Mouse (Mus musculus) limb, embryonic 14.5 days (tissue): ENCODE measurements around the gene Cmah. TPM values are rescaled to one million over a fixed set of nuclear protein-coding genes. Genes with fewer than 3 reads are reported as not detected.

Experiments used
- ATAC-seq: fragments of 200-750 bp; cut with Nextera tagmentation; 2 replicates; pipeline ENCODE4 v1.8.0; 2017; ENCODE audit warnings: low read depth, moderate number of reproducible peaks, moderate TSS enrichment; ENCODE audit not compliant: low FRiP score
- DNase-seq: peaks from one replicate; pipeline ENCODE4 v3.0.0-alpha.2; 2015; ENCODE audit warnings: low spot score
- H3K27ac ChIP-seq: fragments of 300-500 bp; sonication (generic); replicated peaks from 2 replicates; pipeline ENCODE4 v1.5.1; 2014; ENCODE audit warnings: low read depth, mild to moderate bottlenecking, low read length, moderate library complexity, mixed read lengths
- H3K27me3 ChIP-seq: fragments of 300-500 bp; sonication (generic); 2 replicates; pipeline ENCODE4 v1.6.1; 2014; ENCODE audit warnings: low read length, mixed read lengths; ENCODE audit not compliant: control insufficient read depth, insufficient read depth
- H3K36me3 ChIP-seq: fragments of 300-500 bp; sonication (generic); 2 replicates; pipeline ENCODE4 v1.6.1; 2014; ENCODE audit warnings: mild to moderate bottlenecking, low read length, moderate library complexity, mixed read lengths; ENCODE audit not compliant: control insufficient read depth, insufficient read depth
- H3K4me1 ChIP-seq: fragments of 300-500 bp; sonication (generic); 2 replicates; pipeline ENCODE4 v1.6.1; 2014; ENCODE audit warnings: antibody characterized with exemption, low read length, mixed read lengths; ENCODE audit not compliant: control insufficient read depth, insufficient read depth
- H3K4me2 ChIP-seq: fragments of 300-500 bp; sonication (generic); replicated peaks from 2 replicates; pipeline ENCODE4 v1.6.1; 2014; ENCODE audit warnings: low read depth, mild to moderate bottlenecking, low read length, moderate library complexity; ENCODE audit not compliant: severe bottlenecking
- H3K4me3 ChIP-seq: fragments of 300-500 bp; sonication (generic); replicated peaks from 2 replicates; pipeline ENCODE4 v1.5.1; 2014; ENCODE audit warnings: low read length
- H3K9ac ChIP-seq: fragments of 300-500 bp; sonication (generic); 2 replicates; pipeline ENCODE4 v1.6.1; 2014; ENCODE audit warnings: mild to moderate bottlenecking, low read depth, low read length, moderate library complexity; ENCODE audit not compliant: severe bottlenecking
- H3K9me3 ChIP-seq: fragments of 300-500 bp; sonication (generic); 2 replicates; pipeline ENCODE4 v1.6.1; 2016; ENCODE audit warnings: low read length; ENCODE audit not compliant: control insufficient read depth
- POLR2A ChIP-seq: fragments of 200-500 bp; IDR thresholded peaks from 2 replicates; pipeline ENCODE4 v1.8.0; 2012; ENCODE audit warnings: inconsistent platforms, mild to moderate bottlenecking, moderate library complexity, borderline replicate concordance; ENCODE audit not compliant: insufficient read depth, insufficient read length; ENCODE audit errors: extremely low read depth
- WGBS: fragments of 180-500 bp; shearing (Covaris S2); extraction: QIAGEN DNeasy Blood & Tissue Kit; methylation state at CpG from one replicate; pipeline ENCODE4 v1.1.7; 2014; 5-methylcytosine and 5-hydroxymethylcytosine counted together
- polyA plus RNA-seq, 2 experiments: library from polyadenylated mRNA; depleted of rRNA in 1 of 2; stranded (reverse) in 1 of 2; unstranded in 1 of 2; fragments of >200 nt; fragmentation: Nextera tagmentation in 1 of 2; extraction: Ambion mirVana in 1 of 2; gene quantifications; 2 replicates each; pipeline versions ENCODE4 v1.2.1 to v1.2.3; 2012 to 2014

The Cmah gene
- polyA plus RNA-seq, 2 experiments = 0.30 to 0.48 TPM

DNA sequence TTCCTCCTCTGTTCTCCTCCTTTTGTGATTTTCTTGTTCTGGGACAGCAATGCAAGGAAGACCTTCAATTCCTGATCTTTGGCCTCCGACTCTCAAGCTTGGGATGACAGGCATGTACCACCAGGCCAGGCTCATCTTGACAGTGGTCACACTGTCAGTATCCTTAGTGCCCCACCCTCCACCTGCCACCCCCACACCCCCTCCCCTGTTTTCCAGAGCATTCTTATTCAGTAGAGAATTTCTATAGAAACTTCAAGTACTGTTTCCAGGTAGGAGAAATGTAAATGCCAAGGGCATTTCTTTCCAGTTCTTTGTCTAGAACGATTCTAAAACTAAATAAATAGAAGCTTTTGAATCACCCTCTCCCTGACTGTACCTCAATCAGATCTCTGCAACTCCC lies 190.6 kb downstream of the Cmah start:
- ATAC-seq (no peak), DNase-seq (no peak)
- no peak for TF ChIP-seq POLR2A
- H3K9me3 ChIP-seq = no peaks in the 10 kb centered on the region
- no peak overlapping the region for H3K9ac ChIP-seq
- peaks cover 6% of the 10 kb centered on the region; the same call in 1 of the 2 replicates for H3K4me1 ChIP-seq
- WGBS = 87% methylated on average over 2 of the region's 2 CpGs
- no peak overlapping the region for H3K27ac ChIP-seq
- H3K4me3 ChIP-seq = no peak overlapping the region
- H3K4me2 ChIP-seq = no peak overlapping the region
- H3K27me3 ChIP-seq = no peaks in the 10 kb centered on the region
- no peaks in the 10 kb centered on the region for H3K36me3 ChIP-seq

GRCm38 (mm10) chr13:24518887-24519286 lies 191.7 kb downstream of the Cmah start:
- Histone ChIP-seq H3K9ac (no peak overlapping the region), H3K4me3 (no peak overlapping the region), H3K36me3 (no peaks in the 10 kb centered on the region), H3K4me1 (peaks cover 6% of the 10 kb centered on the region; the same call in 1 of the 2 replicates), H3K27ac (no peak overlapping the region), H3K27me3 (no peaks in the 10 kb centered on the region), H3K4me2 (no peak overlapping the region), H3K9me3 (no peaks in the 10 kb centered on the region)
- 37% methylated on average over 6 of the region's 6 CpGs for WGBS
- ATAC-seq (no peak), DNase-seq (peak; percentile 30)
- TF ChIP-seq POLR2A = no peak

GRCm38 (mm10) chr13:24519976-24520647 lies 192.9 kb downstream of the Cmah start:
- no peak overlapping the region for H3K9ac ChIP-seq
- H3K36me3 ChIP-seq = no peaks in the 10 kb centered on the region
- H3K4me2 ChIP-seq = no peak overlapping the region
- ATAC-seq = no peak
- H3K27ac ChIP-seq = no peak overlapping the region
- no peaks in the 10 kb centered on the region for H3K9me3 ChIP-seq
- no peak for TF ChIP-seq POLR2A
- H3K4me3 ChIP-seq = no peak overlapping the region
- 75% methylated on average over 14 of the region's 14 CpGs for WGBS
- no peak for DNase-seq
- no peaks in the 10 kb centered on the region for H3K27me3 ChIP-seq
- H3K4me1 ChIP-seq = peaks cover 6% of the 10 kb centered on the region; the same call in 1 of the 2 replicates

- Histone ChIP-seq H3K9me3 (no peaks in the 10 kb centered on the region), H3K9ac (no peak overlapping the region), H3K27ac (no peak overlapping the region), H3K4me3 (no peak overlapping the region), H3K4me2 (no peak overlapping the region), H3K27me3 (no peaks in the 10 kb centered on the region), H3K4me1 (peaks cover 6% of the 10 kb centered on the region; the same call in 1 of the 2 replicates), H3K36me3 (no peaks in the 10 kb centered on the region)
- DNase-seq (no peak), ATAC-seq (no peak)
- no peak for TF ChIP-seq POLR2A
- 73% methylated on average over 10 of the region's 10 CpGs for WGBS
These were observed 193.6 kb downstream of the Cmah start for GRCm38 (mm10) chr13:24520796-24521195.

DNA sequence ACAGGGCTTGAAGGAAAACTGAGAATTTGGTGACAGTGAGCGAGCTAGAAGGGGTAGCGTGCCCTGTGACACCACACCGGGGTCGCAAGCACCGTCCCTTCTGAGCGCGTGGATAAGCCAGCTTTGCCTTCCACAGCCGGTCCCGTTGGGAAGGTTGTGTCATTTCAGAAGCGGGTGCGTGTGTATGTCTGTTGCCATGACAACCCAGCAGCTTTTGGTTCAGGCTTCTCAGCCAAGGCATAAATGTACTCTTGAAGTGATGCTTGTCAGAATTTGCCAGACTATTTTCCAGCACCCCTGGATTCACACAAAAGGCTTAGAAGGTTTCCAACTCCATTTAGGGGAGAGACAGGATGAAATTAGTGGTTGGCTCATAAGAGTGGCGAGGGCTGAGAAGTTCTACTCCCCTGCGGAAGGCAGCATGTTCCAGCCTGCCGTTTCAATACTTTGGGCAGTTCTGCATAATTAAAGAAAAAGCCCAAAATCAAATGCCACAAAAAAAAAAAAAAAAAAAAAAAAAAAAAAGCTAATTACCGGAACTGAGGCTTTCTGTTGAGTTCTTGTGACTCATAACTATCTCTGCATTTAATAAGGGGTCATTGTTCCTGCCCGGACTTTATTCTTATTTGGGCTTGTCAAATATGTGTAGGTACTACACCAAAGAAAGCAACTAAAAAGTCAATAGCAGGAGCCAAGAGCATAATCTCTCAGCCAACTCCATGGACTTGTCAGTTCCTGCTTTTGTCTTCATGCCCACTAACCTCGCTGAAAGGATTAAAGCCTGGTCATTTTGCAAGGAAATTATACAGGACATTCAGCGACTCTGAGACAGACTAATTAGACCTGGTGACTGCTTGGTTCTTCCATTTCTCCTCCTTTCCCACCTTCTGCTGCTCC lies 194.5 kb downstream of the Cmah start:
- ATAC-seq = peak; percentile 65; the same call in 1 of the 2 replicates
- H3K4me1 ChIP-seq = peaks cover 6% of the 10 kb centered on the region; the same call in 1 of the 2 replicates
- no peaks in the 10 kb centered on the region for H3K36me3 ChIP-seq
- no peak overlapping the region for H3K27ac ChIP-seq
- peak; percentile 67 for DNase-seq
- H3K9me3 ChIP-seq = no peaks in the 10 kb centered on the region
- no peaks in the 10 kb centered on the region for H3K27me3 ChIP-seq
- no peak overlapping the region for H3K9ac ChIP-seq
- H3K4me2 ChIP-seq = no peak overlapping the region
- H3K4me3 ChIP-seq = no peak overlapping the region
- no peak for TF ChIP-seq POLR2A
- WGBS = 53% methylated on average over 18 of the region's 18 CpGs
